Mouse (Mus musculus): ENCODE results near the gene 5430427O19Rik.

5430427O19Rik gene

DNA sequence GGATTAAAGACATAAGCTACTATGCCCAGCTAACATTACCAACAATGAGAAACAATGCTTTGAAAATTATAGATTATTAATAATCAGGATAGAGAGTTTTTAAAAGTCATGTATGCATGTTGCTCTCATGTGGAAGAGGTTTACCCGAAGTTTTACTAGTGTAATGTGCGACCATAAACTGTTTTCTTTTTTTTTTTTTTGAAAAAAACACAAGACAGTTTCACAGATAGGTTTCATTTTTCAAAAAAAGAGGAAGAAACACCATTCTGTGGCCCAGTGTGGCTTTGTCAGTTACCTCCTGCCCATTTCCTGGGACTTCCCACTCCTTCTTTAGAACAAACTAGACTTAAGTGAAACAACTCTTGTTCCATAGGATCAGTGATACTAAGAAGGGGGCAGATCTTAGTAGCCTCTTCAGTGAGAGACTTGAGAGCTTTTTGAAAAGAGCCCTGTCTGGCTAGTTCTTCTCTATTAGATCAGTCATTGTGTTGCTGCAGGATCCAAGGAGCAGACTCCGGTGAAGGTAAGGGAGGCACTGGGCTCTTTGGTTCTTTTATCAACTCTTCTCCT, at the start of gene 5430427O19Rik:
5430427O19Rik (plus strand) TSS at position 441 of the 570 bp plus-strand sequence.
- no peak for DNase-seq (ENCODE audit: low spot score in 2 of 2)

- DNase-seq (ENCODE audit: low spot score in 2 of 2): no peak
Measured at GRCm38 (mm10) chrX:85827719-85828453, 42.3 kb upstream of the 5430427O19Rik start.

DNA sequence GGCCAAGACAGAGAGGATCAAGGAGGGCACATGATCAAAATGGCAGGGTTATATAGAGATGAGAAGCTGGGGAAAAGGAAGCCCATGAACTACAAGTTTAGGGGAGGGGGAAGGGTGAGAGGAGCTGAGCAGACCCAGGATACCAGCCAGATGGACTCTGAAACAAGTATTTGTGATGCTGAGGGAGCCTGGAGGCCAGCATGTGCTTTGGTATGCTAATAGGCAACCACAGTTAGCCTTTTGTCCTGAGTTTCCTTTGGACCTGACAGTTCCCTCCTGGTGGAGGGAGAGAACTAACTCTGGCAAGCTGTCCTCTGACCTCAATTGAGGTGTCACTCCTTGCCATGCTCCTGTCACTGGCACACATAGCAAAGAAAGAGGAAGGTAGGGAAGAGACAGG, 41.2 kb upstream of the 5430427O19Rik start:
- no peak for DNase-seq (ENCODE audit: low spot score in 2 of 2)

GRCm38 (mm10) chrX:85839174-85839573, 31.0 kb upstream of the 5430427O19Rik start:
- DNase-seq (ENCODE audit: low spot score in 2 of 2): no peak

DNA sequence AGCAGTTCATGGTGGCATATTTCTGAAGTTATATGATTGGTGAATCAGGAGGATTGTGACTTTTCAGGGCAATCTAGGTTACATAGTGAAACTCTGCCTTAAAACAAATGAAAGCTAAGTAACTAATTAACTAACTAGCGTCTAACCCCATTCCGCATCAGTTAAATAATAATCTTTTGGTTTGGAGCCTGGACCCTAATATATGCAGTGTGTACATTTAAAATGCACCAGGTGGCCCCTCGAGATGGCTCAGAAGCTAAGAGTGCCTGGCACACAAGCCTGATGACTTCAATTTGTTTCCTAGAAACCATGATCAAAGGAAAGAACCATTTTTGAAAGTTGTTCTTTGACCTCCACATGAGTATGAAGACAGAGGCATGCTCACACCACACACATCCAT, 14.2 kb upstream of the 5430427O19Rik start:
- no peak for DNase-seq (ENCODE audit: low spot score in 2 of 2)

DNA sequence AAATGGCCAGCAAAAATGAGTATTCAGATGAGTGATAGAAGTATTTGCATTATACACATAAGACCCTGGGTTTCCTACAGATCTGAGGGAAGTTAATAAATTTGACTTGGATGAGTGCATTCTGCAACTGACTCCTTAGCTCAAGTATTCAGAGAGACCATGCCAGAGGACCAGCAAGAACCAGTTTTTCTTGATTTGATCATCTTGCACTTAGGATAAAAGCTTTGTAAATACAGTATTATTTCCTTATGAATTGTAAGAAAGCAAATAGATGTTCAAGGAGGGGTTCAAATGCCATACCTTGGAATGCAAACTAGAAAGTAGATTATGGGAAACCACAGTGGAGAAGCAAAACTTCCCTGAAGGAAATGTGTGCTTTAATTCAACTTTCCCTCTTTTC, 13.0 kb upstream of the 5430427O19Rik start:
- DNase-seq (ENCODE audit: low spot score in 2 of 2): no peak

DNA sequence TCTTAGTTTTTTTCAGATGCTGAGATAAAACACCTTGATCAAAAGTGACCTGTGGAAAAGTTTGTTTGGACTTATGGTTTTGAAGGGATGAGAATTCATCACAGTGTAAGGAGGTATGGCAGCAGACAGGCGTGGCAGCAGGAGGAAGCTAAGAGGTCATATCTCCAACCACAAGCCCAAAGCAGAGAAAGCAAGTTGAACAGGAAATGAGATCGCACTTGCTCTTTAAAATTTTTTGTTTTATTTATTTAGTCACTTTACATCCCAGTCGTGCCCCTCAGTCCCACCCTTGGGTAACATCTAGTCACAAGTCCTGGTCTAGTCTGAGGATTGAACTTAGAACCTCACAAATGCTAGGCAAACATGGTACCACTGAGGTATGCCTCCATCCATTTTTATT, 2.1 kb upstream of the 5430427O19Rik start:
- no peak for DNase-seq (ENCODE audit: low spot score in 2 of 2)

GRCm38 (mm10) chrX:85871371-85872056, 1.4 kb downstream of the 5430427O19Rik start:
- no peak for DNase-seq (ENCODE audit: low spot score in 2 of 2)

DNA sequence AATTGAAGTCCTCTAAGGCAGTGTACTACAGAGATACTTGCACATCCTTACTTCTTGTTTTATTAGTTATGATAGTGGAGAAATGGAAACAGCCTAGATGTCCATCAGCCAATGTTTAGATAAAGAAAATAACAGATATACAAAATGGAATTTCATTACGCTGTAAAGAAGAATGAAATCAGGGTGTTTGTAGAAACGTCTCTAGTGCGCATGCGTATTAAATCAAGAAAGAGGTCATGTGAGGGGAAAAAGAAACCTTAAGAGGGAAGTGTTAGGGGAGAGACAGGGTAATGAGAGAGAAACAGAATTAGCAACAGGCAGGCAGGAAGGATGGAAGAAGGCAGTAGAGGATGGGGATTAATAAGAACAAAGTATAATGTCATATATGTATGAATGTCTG, 4.2 kb downstream of the 5430427O19Rik start:
- no peak for DNase-seq (ENCODE audit: low spot score in 2 of 2)

DNA sequence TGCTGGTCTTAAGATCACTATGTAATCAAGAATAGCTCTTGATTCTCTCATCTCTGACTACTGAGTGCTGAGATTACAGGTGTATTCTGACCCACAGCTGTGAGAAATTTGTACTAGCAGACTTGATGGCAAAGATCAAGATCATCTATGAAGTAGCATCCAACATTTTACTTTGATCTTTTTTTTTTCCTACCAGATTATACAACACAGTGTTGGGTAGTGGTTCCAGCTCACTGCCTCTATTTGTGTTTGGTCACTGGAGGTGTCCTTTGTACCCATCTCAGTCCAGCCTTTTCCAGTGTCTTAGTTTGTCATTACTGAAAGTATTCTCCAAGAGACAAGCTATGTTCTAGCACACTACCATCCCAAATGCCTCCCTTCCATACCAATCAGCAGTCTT, 5.8 kb downstream of the 5430427O19Rik start:
- no peak for DNase-seq (ENCODE audit: low spot score in 2 of 2)

- DNase-seq (ENCODE audit: low spot score in 2 of 2): no peak
Measured at GRCm38 (mm10) chrX:85877747-85878146, 7.6 kb downstream of the 5430427O19Rik start.

GRCm38 (mm10) chrX:85878293-85878692, 8.1 kb downstream of the 5430427O19Rik start:
- DNase-seq (ENCODE audit: low spot score in 2 of 2): no peak

DNA sequence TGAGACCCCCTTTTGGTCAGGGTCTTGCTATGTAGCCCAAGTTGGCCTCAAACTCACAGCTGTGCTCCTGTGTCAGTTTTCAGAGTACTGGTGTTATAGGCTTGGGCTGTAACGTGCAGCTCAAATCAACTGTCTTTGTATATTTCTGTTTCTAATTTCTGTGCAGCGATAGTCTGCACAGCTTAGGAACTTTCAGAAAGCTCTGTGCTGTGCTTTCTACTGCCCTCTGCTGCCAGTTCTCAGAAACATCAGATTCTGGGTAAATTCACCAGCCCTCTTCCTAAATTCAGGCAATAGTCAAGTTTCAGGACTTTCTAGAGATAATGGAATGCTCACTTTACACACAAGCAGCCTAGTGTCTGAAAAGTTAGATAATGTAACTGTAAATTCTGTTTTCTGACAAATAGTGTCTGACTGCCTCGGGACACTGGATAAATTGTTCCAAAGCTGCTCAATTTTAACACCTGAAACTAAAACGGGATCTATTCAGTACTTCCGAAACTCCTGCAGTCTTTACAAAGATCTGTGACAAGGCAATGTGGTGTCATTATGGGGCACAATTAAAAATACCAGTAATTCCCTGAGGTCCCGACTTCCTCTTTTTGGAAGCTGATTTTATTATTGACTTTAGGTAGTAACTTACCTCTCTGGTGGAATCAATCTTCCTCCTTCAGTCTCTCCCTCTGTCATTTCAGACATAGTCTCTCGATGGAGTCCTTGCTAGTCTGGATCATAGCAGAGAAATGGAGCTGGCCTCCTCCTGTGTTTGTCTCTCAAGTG, 9.2 kb downstream of the 5430427O19Rik start:
- DNase-seq (ENCODE audit: low spot score in 2 of 2): peak in 1 of 2 experiments; percentile 16

DNA sequence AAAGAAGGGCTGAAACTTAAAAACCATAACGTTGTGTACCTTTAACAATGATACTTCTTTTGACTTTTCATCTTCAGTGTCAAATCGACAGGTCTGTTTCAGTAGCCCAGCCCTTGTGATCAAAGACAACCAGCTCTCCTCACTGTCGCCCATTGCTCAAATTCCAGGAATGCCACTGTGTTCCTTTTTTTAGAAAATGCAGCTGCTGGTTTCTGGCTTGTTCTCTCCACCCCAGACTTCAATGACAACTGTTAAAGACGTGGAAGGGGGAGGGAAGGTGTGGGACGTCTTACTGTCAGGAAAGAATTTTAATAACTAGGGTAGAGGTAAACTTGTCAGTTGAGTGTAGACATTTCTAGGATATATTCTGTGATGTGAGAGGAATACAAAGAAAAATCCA, 16.5 kb downstream of the 5430427O19Rik start:
- DNase-seq (ENCODE audit: low spot score in 2 of 2): no peak

- no peak for DNase-seq (ENCODE audit: low spot score in 2 of 2)
Measured at GRCm38 (mm10) chrX:85901195-85901594, 31.0 kb downstream of the 5430427O19Rik start.

GRCm38 (mm10) chrX:85919034-85919433, 48.9 kb downstream of the 5430427O19Rik start:
- DNase-seq (ENCODE audit: low spot score in 2 of 2): no peak

DNA sequence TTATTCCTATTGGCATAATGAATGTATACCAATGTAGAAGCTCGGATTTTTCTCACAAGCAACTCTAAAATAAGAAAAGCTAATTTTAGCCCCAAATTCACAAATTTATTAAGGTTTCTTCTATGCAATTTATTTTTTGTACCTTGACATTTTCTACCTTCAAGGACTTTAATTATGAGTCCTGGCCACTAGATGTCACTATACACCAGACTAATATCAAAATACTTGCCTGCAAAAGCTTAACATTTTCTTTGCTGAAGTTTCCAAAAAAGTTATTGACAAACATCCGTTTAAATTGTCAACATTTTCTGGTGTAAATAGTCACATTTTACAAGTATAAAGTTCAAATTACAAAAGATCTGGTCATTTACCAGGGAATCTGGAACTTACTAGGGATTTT, 62.8 kb downstream of the 5430427O19Rik start:
- no peak for DNase-seq (ENCODE audit: low spot score in 2 of 2)

All from urinary bladder, postnatal 4 days (tissue).